Comparison of ENCODE assay signal across 1 mouse cellular context in the genomic region with DNA sequence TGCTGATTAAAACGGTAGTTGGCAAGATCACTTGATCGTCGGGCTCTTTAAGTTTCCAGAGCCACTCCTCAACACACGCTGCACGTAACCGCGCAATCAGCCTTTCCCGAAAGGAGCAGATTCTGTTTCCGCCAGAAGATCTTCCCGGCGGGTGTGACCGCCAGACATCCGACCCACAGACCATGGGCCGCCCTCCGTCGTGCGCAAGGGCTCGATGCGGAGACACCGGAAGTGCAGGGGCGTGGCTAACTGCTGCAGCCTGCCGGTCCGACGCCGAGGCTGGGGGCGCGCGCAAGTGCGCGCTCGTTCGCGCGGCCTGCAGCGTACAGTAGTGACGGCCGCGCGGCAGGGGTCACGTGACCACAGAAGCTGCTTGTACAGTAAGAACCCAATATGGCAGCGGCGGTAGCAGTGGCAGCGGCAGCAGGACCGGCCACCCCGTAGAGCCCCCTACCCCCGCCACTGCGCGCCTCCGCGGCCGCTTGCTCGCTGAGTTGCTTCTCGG.
TF ChIP-seq lines count a peak whose summit lies in the region.

A gene (plus strand): TSS at position 328 of the 505 bp plus-strand sequence.

TF ChIP-seq in CH12.LX, 34 proteins besides CTCF, POLR2A, EP300 and RAD21 (continued from another document):
- 0 out of 2 replicates have a peak, but pooled peaks have one; percentile 44 for TF ChIP-seq ZNF384 (IDR thresholded peaks at IDR 0.05; ENCODE audit: low read depth, low read length)
- TF ChIP-seq SIN3A (IDR thresholded peaks at IDR 0.05; ENCODE audit: low read length), result peak; percentile 85
- no peak for TF ChIP-seq ZC3H11A (IDR thresholded peaks at IDR 0.05; ENCODE audit: low read depth, low read length)
- no peak for TF ChIP-seq SMC3 (IDR thresholded peaks at IDR 0.05; ENCODE audit: low read depth, low read length)
- TF ChIP-seq ZKSCAN1 (IDR thresholded peaks at IDR 0.05; ENCODE audit: borderline replicate concordance, low read depth, low read length), result no peak
- peak; percentile 83 for TF ChIP-seq MXI1 (IDR thresholded peaks at IDR 0.05; ENCODE audit: low read depth, low read length)
- peak; percentile 96 for TF ChIP-seq USF2 (conservative IDR thresholded peaks at IDR 0.05; ENCODE audit: low read depth, low read length)
- peak; percentile 47; the same call in 1 of the 2 replicates for TF ChIP-seq CHD2 (IDR thresholded peaks at IDR 0.05; ENCODE audit: low read length)
- TF ChIP-seq MAX (IDR thresholded peaks at IDR 0.05; ENCODE audit: low read length), result peak; percentile 93
- TF ChIP-seq ZMIZ1 (IDR thresholded peaks at IDR 0.05; ENCODE audit: low read depth, low read length), result peak; percentile 91
- TF ChIP-seq CHD1 (IDR thresholded peaks at IDR 0.05; ENCODE audit: low read depth, low read length), result peak; percentile 14; the same call in 1 of the 2 replicates
- peak; percentile 78 for TF ChIP-seq HCFC1 (IDR thresholded peaks at IDR 0.05; ENCODE audit: low read depth, low read length)
- peak; percentile 66 for TF ChIP-seq TBP (conservative IDR thresholded peaks at IDR 0.05; ENCODE audit: low read depth, low read length)
- peak; percentile 94 for TF ChIP-seq ELF1 (IDR thresholded peaks at IDR 0.05; ENCODE audit: low read depth, low read length)
- peak; percentile 81 for TF ChIP-seq MYC (IDR thresholded peaks at IDR 0.05; ENCODE audit: low read depth, low read length)
- peak; percentile 98 for TF ChIP-seq USF1 (IDR thresholded peaks at IDR 0.05; ENCODE audit: low read depth, low read length)
- TF ChIP-seq BHLHE40 (IDR thresholded peaks at IDR 0.05; ENCODE audit: low read depth, low read length), result peak; percentile 99
- no peak for TF ChIP-seq MAFK (IDR thresholded peaks at IDR 0.05; ENCODE audit: insufficient replicate concordance, low read length)
TF ChIP-seq in CH12.LX: peak in this region for 25.
